Mouse (Mus musculus): ENCODE data around the gene Slc25a21.

GRCm38 (mm10) chr12:56737104-56737503 lies 460.2 kb downstream of the Slc25a21 start:
- TF ChIP-seq CHD2 (IDR thresholded peaks at IDR 0.05; ENCODE audit: low read depth, low read length) (no peak), ZC3H11A (IDR thresholded peaks at IDR 0.05; ENCODE audit: borderline replicate concordance, low read depth, low read length) (no peak), ZNF384 (IDR thresholded peaks at IDR 0.05; ENCODE audit: low read depth, low read length) (no peak), MAFK (IDR thresholded peaks at IDR 0.05; ENCODE audit: insufficient read depth, low read depth, low read length) (no peak), HCFC1 (IDR thresholded peaks at IDR 0.05; ENCODE audit: borderline replicate concordance, insufficient read depth, low read length) (no peak)
